Mouse (Mus musculus) lung, embryonic 14.5 days (tissue): ENCODE data around the gene Ccdc182. TPM values are rescaled to one million over a fixed set of nuclear protein-coding genes. Genes with fewer than 3 reads are reported as not detected.

Source experiments
- ATAC-seq: fragments of 200-750 bp; cut with Nextera tagmentation; 2 replicates; pipeline ENCODE4 v1.8.0; 2017; ENCODE audit warnings: mild to moderate bottlenecking, moderate TSS enrichment, moderate library complexity; ENCODE audit not compliant: insufficient read depth
- DNase-seq: peaks from one replicate; pipeline ENCODE4 v3.0.0-alpha.2; 2015
- H3K27ac ChIP-seq: fragments of 300-500 bp; sonication (generic); 2 replicates; pipeline ENCODE4 v1.5.1; 2014; ENCODE audit warnings: low read depth, mild to moderate bottlenecking, moderate library complexity
- H3K27me3 ChIP-seq: fragments of 300-500 bp; sonication (generic); 2 replicates; pipeline ENCODE4 v1.6.1; 2014; ENCODE audit warnings: low read length, control low read depth; ENCODE audit not compliant: insufficient read depth
- H3K36me3 ChIP-seq: fragments of 300-500 bp; sonication (generic); 2 replicates; pipeline ENCODE4 v1.6.1; 2014; ENCODE audit warnings: control low read depth; ENCODE audit not compliant: insufficient read depth
- H3K4me1 ChIP-seq: fragments of 300-500 bp; sonication (generic); 2 replicates; pipeline ENCODE4 v1.6.1; 2014; ENCODE audit warnings: antibody characterized with exemption, control low read depth; ENCODE audit not compliant: insufficient read depth
- H3K4me2 ChIP-seq: fragments of 300-500 bp; sonication (generic); 2 replicates; pipeline ENCODE4 v1.6.1; 2014; ENCODE audit warnings: mild to moderate bottlenecking
- H3K4me3 ChIP-seq: fragments of 300-500 bp; sonication (generic); 2 replicates; pipeline ENCODE4 v1.5.1; 2014; ENCODE audit warnings: low read depth, low read length
- H3K9ac ChIP-seq: fragments of 300-500 bp; sonication (generic); 2 replicates; pipeline ENCODE4 v1.6.1; 2014
- H3K9me3 ChIP-seq: fragments of 300-500 bp; sonication (generic); 2 replicates; pipeline ENCODE4 v1.6.1; 2016; ENCODE audit warnings: low read depth, low read length, control low read depth
- CTCF ChIP-seq: IDR thresholded peaks from 2 replicates; pipeline ENCODE4 v1.5.1; 2016; ENCODE audit warnings: antibody characterized with exemption, low read depth
- WGBS: fragments of 180-500 bp; shearing (Covaris S2); extraction: QIAGEN DNeasy Blood & Tissue Kit; methylation state at CpG from one replicate; pipeline ENCODE4 v1.1.7; 2014; 5-methylcytosine and 5-hydroxymethylcytosine counted together
- polyA plus RNA-seq: library from polyadenylated mRNA; unstranded; fragments of >200 nt; fragmentation: Nextera tagmentation; extraction: Ambion mirVana; gene quantifications from 2 replicates; pipeline ENCODE4 v1.2.1, GENCODE M21; 2014

Ccdc182 gene
- polyA plus RNA-seq, 1 experiment from 2014 or later: not detected

DNA sequence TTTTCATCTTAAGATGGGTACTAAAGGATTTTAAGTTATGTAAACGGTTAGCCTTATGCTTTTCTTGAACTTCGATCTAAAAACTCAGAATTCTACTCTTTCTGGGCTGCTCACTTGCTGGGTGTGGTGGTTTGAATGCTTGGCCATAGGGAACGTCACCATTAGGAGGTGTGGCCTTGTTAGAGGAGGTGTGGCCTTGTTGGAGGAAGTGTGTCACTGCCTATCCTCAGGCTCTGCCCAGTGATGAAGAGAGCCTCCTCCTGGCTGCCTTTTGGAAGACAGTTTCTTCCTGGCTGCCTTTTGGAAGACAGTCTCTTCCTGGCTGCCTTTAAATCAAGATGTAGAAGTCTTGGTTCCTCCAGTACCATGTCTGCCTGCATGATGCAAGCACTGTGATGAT lies 22.0 kb upstream of the Ccdc182 start:
- Histone ChIP-seq H3K4me2 (no peak overlapping the region), H3K27me3 (peaks cover 4% of the 10 kb centered on the region; the same call in 1 of the 2 replicates), H3K27ac (no peak overlapping the region), H3K36me3 (no peaks in the 10 kb centered on the region), H3K4me3 (no peak overlapping the region), H3K9me3 (no peaks in the 10 kb centered on the region), H3K9ac (no peak overlapping the region), H3K4me1 (0 out of 2 replicates have a peak, but pooled peaks cover 4% of the 10 kb centered on the region)
- no peak for TF ChIP-seq CTCF
- ATAC-seq (no peak), DNase-seq (no peak)
- WGBS: 63% methylated on average over 3 of the region's 3 CpGs

DNA sequence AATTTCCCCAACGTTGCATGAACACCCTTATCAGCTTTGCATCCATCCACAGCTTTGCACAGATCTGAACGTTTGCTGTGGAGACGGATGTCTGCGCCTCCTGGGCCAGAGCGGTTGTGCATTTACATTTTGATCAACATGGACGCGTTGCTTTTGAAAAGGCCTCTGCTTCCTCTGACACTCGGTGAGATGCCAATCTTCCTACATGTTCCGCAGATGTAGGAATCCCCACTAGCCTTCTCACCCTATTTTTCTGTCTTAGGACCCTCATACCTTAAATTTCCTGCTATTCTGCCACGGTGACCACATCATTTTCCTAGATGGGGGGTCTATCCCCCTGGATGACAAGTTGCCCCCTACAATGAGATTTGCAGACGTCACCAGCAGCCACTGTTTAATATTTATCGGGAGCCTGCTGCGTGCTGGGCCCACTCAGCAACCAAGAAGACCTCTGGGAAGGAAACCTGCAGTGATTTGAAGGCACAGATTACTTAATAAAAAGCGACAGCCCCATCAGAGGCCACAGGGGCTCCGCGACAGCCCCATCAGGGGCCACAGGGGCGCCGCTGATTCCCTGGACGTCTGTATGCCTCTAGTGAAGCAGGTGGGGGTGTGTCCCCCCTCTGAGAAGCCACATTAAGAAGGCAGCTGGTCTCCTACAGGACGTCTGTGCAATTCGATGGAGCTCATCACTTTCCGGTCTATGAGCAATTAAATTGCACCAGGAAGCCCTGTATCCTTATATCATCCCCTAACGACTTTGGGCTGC lies 19.6 kb upstream of the Ccdc182 start:
- H3K4me3 ChIP-seq: no peak overlapping the region
- H3K4me2 ChIP-seq: no peak overlapping the region
- ATAC-seq (no peak), DNase-seq (no peak)
- TF ChIP-seq CTCF: no peak
- H3K4me1 ChIP-seq: 0 out of 2 replicates have a peak, but pooled peaks cover 4% of the 10 kb centered on the region
- no peaks in the 10 kb centered on the region for H3K9me3 ChIP-seq
- no peak overlapping the region for H3K9ac ChIP-seq
- no peak overlapping the region for H3K27ac ChIP-seq
- H3K36me3 ChIP-seq: no peaks in the 10 kb centered on the region
- WGBS: 56% methylated on average over 23 of the region's 23 CpGs
- peaks cover 4% of the 10 kb centered on the region; the same call in 1 of the 2 replicates for H3K27me3 ChIP-seq

DNA sequence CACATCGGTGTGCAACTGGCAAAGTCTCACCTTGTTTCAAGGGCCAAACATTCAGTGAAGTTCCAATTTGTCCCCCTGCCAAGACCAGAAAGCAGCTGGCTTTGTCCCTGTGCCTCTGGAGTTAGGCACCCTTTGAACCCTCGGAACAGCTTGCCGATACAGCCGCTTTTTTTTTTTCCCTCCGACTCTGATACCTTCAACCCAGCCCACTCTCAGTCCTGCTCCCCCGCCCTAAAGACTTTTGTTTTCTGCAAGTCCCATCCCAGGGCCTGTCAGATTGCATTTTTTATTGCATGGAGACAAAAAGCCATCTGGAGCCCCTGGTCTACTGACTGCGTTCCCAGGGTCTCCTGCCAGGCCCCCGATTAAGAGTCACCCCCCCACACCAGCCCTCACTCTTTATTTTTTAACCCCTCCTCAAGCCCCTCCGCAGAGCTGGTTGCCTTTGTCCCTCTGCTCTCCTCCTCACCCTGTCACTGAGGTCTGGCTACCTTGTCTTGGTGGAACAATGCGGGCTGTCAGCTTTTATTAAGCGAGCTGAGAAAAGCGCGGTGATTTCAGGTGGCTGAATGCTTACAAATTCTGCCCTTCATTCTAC lies 18.9 kb upstream of the Ccdc182 start:
- DNase-seq: no peak
- Histone ChIP-seq H3K4me1 (0 out of 2 replicates have a peak, but pooled peaks cover 4% of the 10 kb centered on the region), H3K9ac (no peak overlapping the region), H3K36me3 (no peaks in the 10 kb centered on the region), H3K27me3 (peaks cover 4% of the 10 kb centered on the region; the same call in 1 of the 2 replicates), H3K9me3 (no peaks in the 10 kb centered on the region), H3K4me3 (no peak overlapping the region), H3K4me2 (0 out of 2 replicates have a peak overlapping the region, but pooled peaks have one; percentile 27), H3K27ac (no peak overlapping the region)
- no peak for TF ChIP-seq CTCF
- no peak for ATAC-seq
- 29% methylated on average over 13 of the region's 13 CpGs for WGBS

DNA sequence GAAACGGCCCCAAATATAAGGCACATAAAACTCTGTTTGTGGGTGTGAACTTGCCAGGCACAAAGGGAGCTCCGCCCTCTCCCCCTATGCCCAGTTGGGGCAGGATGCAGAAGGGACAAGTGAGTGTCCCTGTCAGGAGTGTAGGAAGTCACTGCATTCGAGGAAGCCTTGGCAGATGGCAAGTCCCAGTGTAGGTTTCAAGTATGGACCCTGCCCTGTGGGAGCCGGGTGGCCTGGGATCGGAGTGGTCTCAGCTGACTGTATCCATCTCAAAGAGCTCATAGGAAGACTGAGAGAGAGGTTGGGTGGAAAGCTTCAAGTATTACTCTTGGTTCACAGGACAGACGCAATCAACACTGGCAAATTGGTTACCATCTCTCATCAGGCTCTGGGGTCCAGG lies 17.9 kb upstream of the Ccdc182 start:
- no peak for TF ChIP-seq CTCF
- H3K4me2 ChIP-seq: no peak overlapping the region

DNA sequence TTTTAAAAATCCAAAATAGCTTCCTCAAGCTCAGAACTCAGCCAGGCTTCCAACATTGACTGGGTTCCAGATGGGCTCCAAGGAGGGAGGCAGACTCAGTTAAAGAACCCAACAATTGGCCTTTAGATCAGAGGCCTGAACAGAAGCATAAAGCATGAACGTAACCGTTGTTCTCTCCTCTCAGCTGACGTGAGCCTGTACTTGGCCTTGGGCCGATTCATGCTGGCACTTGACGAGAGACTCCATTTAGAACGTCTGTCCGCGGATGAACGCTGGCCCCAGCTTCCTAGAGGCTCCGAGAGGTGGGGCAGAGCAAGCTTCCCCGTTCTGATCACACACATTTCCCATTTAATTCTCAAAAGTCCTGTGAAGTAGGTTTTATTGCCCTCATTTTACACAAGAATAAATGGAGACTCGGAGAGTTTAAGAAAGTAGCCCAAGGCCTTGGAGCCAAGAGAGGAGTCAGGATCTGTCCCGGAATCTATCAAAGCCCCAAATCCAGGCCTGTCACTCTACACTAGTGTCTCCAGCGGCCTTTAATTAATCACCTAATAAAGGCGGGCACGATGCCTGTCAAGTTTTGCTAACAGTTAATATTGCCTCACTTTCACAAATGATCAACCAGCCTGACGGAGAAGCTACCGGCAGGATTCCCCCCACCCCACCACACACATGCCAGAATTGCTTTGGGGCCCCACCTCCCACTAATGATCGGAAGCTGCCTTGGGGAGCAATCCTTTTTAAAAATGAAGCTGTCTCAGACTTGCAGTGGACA lies 17.1 kb upstream of the Ccdc182 start:
- H3K36me3 ChIP-seq: no peaks in the 10 kb centered on the region
- no peak for TF ChIP-seq CTCF
- H3K4me3 ChIP-seq: no peak overlapping the region
- 39% methylated on average over 19 of the region's 19 CpGs for WGBS
- no peak overlapping the region for H3K27ac ChIP-seq
- ATAC-seq (no peak), DNase-seq (peak; percentile 65)
- H3K9me3 ChIP-seq: no peaks in the 10 kb centered on the region
- H3K4me2 ChIP-seq: no peak overlapping the region
- H3K9ac ChIP-seq: no peak overlapping the region
- H3K4me1 ChIP-seq: 0 out of 2 replicates have a peak, but pooled peaks cover 4% of the 10 kb centered on the region
- peaks cover 4% of the 10 kb centered on the region; the same call in 1 of the 2 replicates for H3K27me3 ChIP-seq

More for the DNA sequence above, 17.9 kb upstream of the Ccdc182 start:
- no peak overlapping the region for H3K9ac ChIP-seq
- H3K36me3 ChIP-seq: no peaks in the 10 kb centered on the region
- no peak for DNase-seq
- 0 out of 2 replicates have a peak, but pooled peaks cover 4% of the 10 kb centered on the region for H3K4me1 ChIP-seq
- H3K27me3 ChIP-seq: peaks cover 4% of the 10 kb centered on the region; the same call in 1 of the 2 replicates
- H3K4me3 ChIP-seq: no peak overlapping the region
- H3K27ac ChIP-seq: no peak overlapping the region
- ATAC-seq: no peak
- WGBS: 80% methylated on average over 6 of the region's 6 CpGs
- no peaks in the 10 kb centered on the region for H3K9me3 ChIP-seq

DNA sequence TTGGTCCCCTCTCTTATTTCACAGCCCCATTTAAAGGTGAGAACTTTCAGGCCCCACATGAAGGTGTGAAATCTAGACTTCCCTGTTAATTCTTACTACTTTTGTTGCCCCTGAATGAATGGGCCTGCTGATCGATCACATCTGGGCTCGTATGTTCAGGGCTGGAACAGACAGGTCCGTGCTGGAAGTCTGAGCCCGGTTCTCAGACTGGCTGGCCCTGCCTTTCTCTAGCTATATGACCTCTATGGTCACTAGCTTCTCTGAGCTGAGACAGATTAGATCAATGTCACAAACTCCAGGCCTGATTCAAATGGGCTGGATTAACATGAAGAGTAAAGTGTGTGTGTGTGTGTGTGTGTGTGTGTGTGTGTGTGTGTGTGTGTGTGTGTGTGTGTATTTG lies 14.9 kb upstream of the Ccdc182 start:
- Histone ChIP-seq H3K4me3 (no peak overlapping the region), H3K4me1 (0 out of 2 replicates have a peak, but pooled peaks cover 4% of the 10 kb centered on the region), H3K27ac (no peak overlapping the region), H3K4me2 (no peak overlapping the region), H3K9me3 (no peaks in the 10 kb centered on the region), H3K9ac (no peak overlapping the region), H3K27me3 (peaks cover 4% of the 10 kb centered on the region; the same call in 1 of the 2 replicates), H3K36me3 (no peaks in the 10 kb centered on the region)
- TF ChIP-seq CTCF: no peak
- 56% methylated on average over 4 of the region's 4 CpGs for WGBS
- no peak for ATAC-seq
- no peak for DNase-seq
